Mouse (Mus musculus) G1E (cell line): ENCODE results near the gene Ak2. TPM values are rescaled to one million over a fixed set of nuclear protein-coding genes. Genes with fewer than 3 reads are reported as not detected.

Experiments
- ATAC-seq: 2 replicates; pipeline ENCODE4 v1.8.0; 2016; ENCODE audit warnings: mild to moderate bottlenecking; ENCODE audit not compliant: insufficient number of reproducible peaks, poor library complexity, low FRiP score, severe bottlenecking; ENCODE audit errors: extremely low read depth
- DNase-seq: peaks from one replicate; pipeline ENCODE4 v3.0.0; 2012; ENCODE audit warnings: low spot score
- H3K27me3 ChIP-seq: 2 replicates; pipeline ENCODE4 v1.6.1; 2012; ENCODE audit warnings: mild to moderate bottlenecking, low read length, inconsistent platforms; ENCODE audit not compliant: insufficient read depth
- H3K36me3 ChIP-seq: replicated peaks from 2 replicates; pipeline ENCODE3; 2012; ENCODE audit warnings: mild to moderate bottlenecking, inconsistent platforms
- H3K4me1 ChIP-seq: 2 replicates; pipeline ENCODE4 v1.6.1; 2012; ENCODE audit warnings: low read depth, low read length, inconsistent platforms, mixed read lengths; ENCODE audit not compliant: insufficient read depth
- H3K4me3 ChIP-seq: 2 replicates; pipeline ENCODE4 v1.5.1; 2012; ENCODE audit warnings: low read depth, mild to moderate bottlenecking, inconsistent platforms, low read length, moderate library complexity, mixed read lengths
- H3K9me3 ChIP-seq: replicated peaks from 2 replicates; pipeline ENCODE4 v1.6.1; 2012; ENCODE audit warnings: inconsistent platforms
- CTCF ChIP-seq: IDR thresholded peaks from 2 replicates; pipeline ENCODE4 v1.5.1; 2012; ENCODE audit warnings: low read depth, low read length, inconsistent platforms, mixed read lengths
- GATA1 ChIP-seq: IDR thresholded peaks from 2 replicates; pipeline ENCODE4 v1.6.1; 2012; ENCODE audit warnings: borderline replicate concordance, low read length, inconsistent platforms, mixed read lengths
- GATA2 ChIP-seq: IDR thresholded peaks from 2 replicates; pipeline ENCODE4 v1.6.1; 2012; ENCODE audit warnings: low read depth, low read length, inconsistent platforms, borderline replicate concordance
- POLR2AphosphoS5 ChIP-seq: IDR thresholded peaks from 2 replicates; pipeline ENCODE4 v1.6.1; 2012; ENCODE audit warnings: low read depth, low read length, inconsistent platforms; ENCODE audit not compliant: insufficient replicate concordance
- TAL1 ChIP-seq: conservative IDR thresholded peaks from 2 replicates; pipeline ENCODE4 v1.6.1; 2012; ENCODE audit warnings: low read depth, low read length, inconsistent platforms, mixed read lengths
- polyA plus RNA-seq: library from polyadenylated mRNA; stranded (reverse); fragments of >175 nt; gene quantifications from 2 replicates; pipeline ENCODE4 v1.2.3, GENCODE M21; 2012
- total RNA-seq, 2 experiments: library from RNA; stranded (forward) in 1 of 2; stranded (reverse) in 1 of 2; fragments of 200-1000 nt in 1 of 2; fragments of >200 nt in 1 of 2; fragmentation: Nextera tagmentation in 1 of 2; gene quantifications; 2 replicates each; pipeline ENCODE4 v1.2.3; 2014 to 2017

Ak2 gene
- total and polyA plus RNA-seq, 3 experiments, result 103 to 209 (median 196) TPM

DNA sequence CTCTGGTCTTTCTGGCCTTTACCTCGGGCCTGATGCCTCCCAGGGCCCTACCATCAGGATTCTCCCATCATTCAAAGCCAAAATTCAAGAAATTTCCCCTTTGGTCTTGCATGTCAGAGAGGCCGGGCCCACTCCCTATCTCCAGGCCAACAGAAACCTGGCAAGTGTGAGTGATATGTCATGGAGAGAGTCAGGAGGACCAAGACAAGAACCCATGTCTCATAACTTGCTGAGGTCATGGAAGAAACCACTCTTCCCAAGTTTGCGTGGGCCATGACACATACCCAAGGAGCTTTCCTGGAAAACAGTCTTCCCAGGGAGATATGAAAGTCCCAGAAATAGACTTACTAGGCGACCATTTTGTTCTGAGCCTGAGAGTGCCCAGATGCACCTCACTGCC, 30.1 kb downstream of the Ak2 start:
- Histone ChIP-seq H3K27me3 (peaks cover 37% of the 10 kb centered on the region), H3K4me1 (peaks cover 6% of the 10 kb centered on the region), H3K4me3 (no peak overlapping the region), H3K9me3 (no peaks in the 10 kb centered on the region), H3K36me3 (no peaks in the 10 kb centered on the region)
- ATAC-seq (no peak), DNase-seq (no peak)
- TF ChIP-seq CTCF (no peak), GATA1 (no peak), POLR2AphosphoS5 (no peak), GATA2 (no peak), TAL1 (no peak)

DNA sequence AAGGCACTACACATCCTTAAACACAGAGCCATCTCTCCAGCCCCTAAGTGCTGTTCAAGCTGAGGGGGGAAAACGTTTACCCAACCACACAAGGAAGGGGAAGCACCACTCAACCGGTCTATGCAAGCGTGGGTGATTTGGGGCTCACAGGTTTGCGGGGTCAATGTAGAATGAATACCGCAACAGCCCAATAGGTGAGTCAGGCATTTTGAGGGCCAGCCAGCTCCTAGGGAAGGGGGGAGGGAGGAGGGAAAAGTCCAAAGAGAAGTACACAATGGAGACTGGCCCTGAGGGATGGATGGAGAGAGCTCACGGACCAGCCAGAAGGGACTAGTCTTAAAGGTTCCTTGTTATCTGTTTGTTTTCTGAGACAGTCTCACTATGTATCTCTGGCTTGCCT, 32.1 kb downstream of the Ak2 start:
- H3K36me3 ChIP-seq, result no peaks in the 10 kb centered on the region
- no peak overlapping the region for H3K4me3 ChIP-seq
- no peaks in the 10 kb centered on the region for H3K9me3 ChIP-seq
- TF ChIP-seq TAL1 (no peak), CTCF (no peak), GATA2 (no peak), GATA1 (no peak), POLR2AphosphoS5 (no peak)
- ATAC-seq (no peak), DNase-seq (no peak)
- H3K27me3 ChIP-seq, result peaks cover 36% of the 10 kb centered on the region
- H3K4me1 ChIP-seq, result peaks cover 6% of the 10 kb centered on the region

DNA sequence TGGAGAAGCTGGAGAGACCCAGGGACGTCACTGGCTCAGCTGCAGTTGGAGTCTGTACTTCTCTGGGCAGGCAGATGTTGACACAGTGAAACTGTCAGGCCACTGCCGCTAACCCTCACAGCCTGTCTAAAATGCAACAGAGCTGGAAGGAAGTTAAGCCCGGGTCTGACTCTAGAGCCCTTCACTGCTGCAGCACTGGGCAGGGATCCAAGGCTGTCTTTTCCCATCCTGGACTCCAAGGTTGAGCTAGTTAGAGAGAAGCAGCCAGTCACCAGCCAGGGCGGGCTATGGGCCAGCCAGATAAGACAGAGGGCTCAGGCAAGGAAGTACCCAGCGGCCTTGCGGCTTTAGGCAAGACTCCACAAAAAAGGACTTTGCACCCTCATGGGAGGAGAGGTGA, 33.0 kb downstream of the Ak2 start:
- no peak for DNase-seq
- ATAC-seq, result no peak
- Histone ChIP-seq H3K27me3 (peaks cover 33% of the 10 kb centered on the region), H3K4me3 (no peak overlapping the region), H3K9me3 (no peaks in the 10 kb centered on the region), H3K4me1 (peaks cover 6% of the 10 kb centered on the region), H3K36me3 (no peaks in the 10 kb centered on the region)
- TF ChIP-seq CTCF (no peak), TAL1 (no peak), POLR2AphosphoS5 (no peak), GATA2 (no peak), GATA1 (no peak)

DNA sequence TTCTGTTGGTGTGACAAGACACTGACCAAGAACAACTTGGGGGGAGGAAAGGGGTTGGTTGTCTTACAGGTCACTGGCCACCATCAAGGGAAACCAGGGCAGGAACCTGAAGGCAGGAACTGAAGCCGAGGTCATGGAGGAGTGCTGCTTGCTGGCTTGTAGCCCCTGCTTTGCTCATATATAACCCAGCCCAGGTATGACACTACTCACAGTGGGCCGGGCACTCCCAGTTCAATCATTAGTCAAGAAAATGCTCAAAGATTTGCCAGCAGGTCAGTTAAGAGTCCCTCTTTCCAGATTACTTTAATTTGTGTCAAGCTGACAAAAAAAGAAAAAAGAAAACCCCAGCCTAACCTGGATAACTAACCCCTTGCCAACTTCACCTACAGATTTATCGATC, 33.9 kb downstream of the Ak2 start:
- no peaks in the 10 kb centered on the region for H3K9me3 ChIP-seq
- peaks cover 25% of the 10 kb centered on the region for H3K27me3 ChIP-seq
- TF ChIP-seq TAL1 (no peak), POLR2AphosphoS5 (no peak), GATA1 (no peak)
- DNase-seq, result no peak
- H3K4me1 ChIP-seq, result peaks cover 6% of the 10 kb centered on the region
- no peaks in the 10 kb centered on the region for H3K36me3 ChIP-seq
- H3K4me3 ChIP-seq, result no peak overlapping the region
- no peak for ATAC-seq

DNA sequence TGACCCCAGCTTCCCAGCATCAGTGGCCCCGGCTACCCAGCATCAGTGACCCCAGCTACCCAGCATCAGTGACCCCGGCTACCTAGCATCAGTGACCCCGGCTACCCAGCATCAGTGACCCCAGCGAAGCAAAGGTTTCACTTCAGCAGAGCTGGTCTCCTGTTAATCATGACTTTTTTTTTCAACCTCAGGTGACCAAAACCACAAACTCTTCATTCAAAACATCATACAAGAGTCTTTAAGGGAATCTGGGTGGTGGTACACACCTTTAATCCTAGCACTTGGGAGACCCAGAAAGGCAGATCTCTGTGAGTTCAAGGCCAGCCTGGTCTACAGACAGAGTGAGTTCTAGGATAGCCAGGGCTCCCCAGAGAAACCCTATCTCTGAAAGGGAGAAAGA, 39.0 kb downstream of the Ak2 start:
- peaks cover 14% of the 10 kb centered on the region for H3K27me3 ChIP-seq
- no peak for TF ChIP-seq POLR2AphosphoS5
- H3K9me3 ChIP-seq, result no peaks in the 10 kb centered on the region
- ATAC-seq (no peak), DNase-seq (no peak)
- peaks cover 29% of the 10 kb centered on the region for H3K4me1 ChIP-seq
- H3K4me3 ChIP-seq, result no peak overlapping the region
- H3K36me3 ChIP-seq, result no peaks in the 10 kb centered on the region

DNA sequence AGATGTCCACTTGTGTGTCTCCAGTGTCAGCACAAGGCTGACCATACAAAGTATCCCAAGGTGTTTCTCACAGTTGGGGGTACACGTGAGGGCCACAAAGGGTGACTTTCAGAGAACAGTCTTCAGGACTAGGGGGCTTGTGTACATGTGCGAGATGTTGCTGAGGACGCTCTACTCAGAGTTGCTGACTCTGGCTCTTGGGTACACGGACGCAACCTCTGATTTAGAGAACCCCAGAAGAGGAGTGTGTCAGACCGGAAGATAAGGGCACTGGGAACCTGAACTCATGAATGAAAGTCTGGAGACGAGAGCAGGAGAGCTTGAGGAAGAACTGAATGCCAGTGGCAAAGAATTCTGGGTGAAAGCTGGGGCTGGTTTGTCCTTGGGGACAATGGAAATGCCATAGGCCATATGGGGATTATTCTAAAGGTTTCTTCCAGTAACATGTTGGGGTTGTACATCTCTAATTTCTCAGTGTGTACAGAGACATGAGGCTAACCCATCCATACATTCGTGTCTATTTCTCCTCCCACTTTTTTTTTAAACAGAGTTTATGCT, 39.7 kb downstream of the Ak2 start:
- Histone ChIP-seq H3K36me3 (no peaks in the 10 kb centered on the region), H3K27me3 (peaks cover 16% of the 10 kb centered on the region), H3K4me3 (no peak overlapping the region), H3K9me3 (no peaks in the 10 kb centered on the region), H3K4me1 (peaks cover 29% of the 10 kb centered on the region)
- ATAC-seq, result no peak
- no peak for DNase-seq
- no peak for TF ChIP-seq GATA1
- no peak for TF ChIP-seq POLR2AphosphoS5
- no peak for TF ChIP-seq CTCF
- no peak for TF ChIP-seq GATA2
- no peak for TF ChIP-seq TAL1
